Mouse (Mus musculus): ENCODE measurements at regions not wholly inside any gene's neighbourhood (a gene's known extent, or its start where the extent isn't known, plus 50 kb on each side); places are given as distances from the start of the nearest gene placed in this dataset.

- no peak for DNase-seq (ENCODE audit: low spot score in 2 of 2)
These were observed 230.9 kb upstream of the Hes1 start for GRCm38 (mm10) chr16:29833298-29833697.

- no peak for DNase-seq (ENCODE audit: low spot score in 2 of 2)
These were observed 230.3 kb upstream of the Hes1 start for GRCm38 (mm10) chr16:29833875-29834274.

GRCm38 (mm10) chr16:29834669-29835068 lies 229.5 kb upstream of the Hes1 start:
- no peak for DNase-seq (ENCODE audit: low spot score in 2 of 2)

GRCm38 (mm10) chr16:29837025-29837629 lies 227.1 kb upstream of the Hes1 start:
- DNase-seq (ENCODE audit: low spot score in 2 of 2), result peak in 1 of 2 experiments; percentile 48

- no peak for DNase-seq (ENCODE audit: low spot score in 2 of 2)
These were observed 226.3 kb upstream of the Hes1 start for GRCm38 (mm10) chr16:29837874-29838273.

GRCm38 (mm10) chr16:29838981-29839661 lies 225.1 kb upstream of the Hes1 start:
- peak; percentile 72 to 75 for DNase-seq (ENCODE audit: low spot score in 2 of 2)

GRCm38 (mm10) chr16:29839662-29840001 lies 224.6 kb upstream of the Hes1 start:
- DNase-seq (ENCODE audit: low spot score in 2 of 2), result no peak

GRCm38 (mm10) chr16:29840412-29840811 lies 223.8 kb upstream of the Hes1 start:
- DNase-seq (ENCODE audit: low spot score in 2 of 2), result no peak

- no peak for DNase-seq (ENCODE audit: low spot score in 2 of 2)
These were observed 223.1 kb upstream of the Hes1 start for GRCm38 (mm10) chr16:29841132-29841531.

GRCm38 (mm10) chr16:29842071-29842470 lies 222.1 kb upstream of the Hes1 start:
- DNase-seq (ENCODE audit: low spot score in 2 of 2), result no peak

GRCm38 (mm10) chr16:29843490-29843889 lies 220.7 kb upstream of the Hes1 start:
- DNase-seq (ENCODE audit: low spot score in 2 of 2), result no peak

GRCm38 (mm10) chr16:29844706-29845596 lies 219.2 kb upstream of the Hes1 start:
- peak; percentile 70 to 80 for DNase-seq (ENCODE audit: low spot score in 2 of 2)

- DNase-seq (ENCODE audit: low spot score in 2 of 2), result peak in 1 of 2 experiments; percentile 33
These were observed 218.6 kb upstream of the Hes1 start for GRCm38 (mm10) chr16:29845597-29845986.

- no peak for DNase-seq (ENCODE audit: low spot score in 2 of 2)
These were observed 217.1 kb upstream of the Hes1 start for GRCm38 (mm10) chr16:29847059-29847458.

GRCm38 (mm10) chr16:29847734-29848133 lies 216.4 kb upstream of the Hes1 start:
- DNase-seq (ENCODE audit: low spot score in 2 of 2), result no peak

- DNase-seq (ENCODE audit: low spot score in 2 of 2), result no peak
These were observed 215.7 kb upstream of the Hes1 start for GRCm38 (mm10) chr16:29848527-29848926.

GRCm38 (mm10) chr16:29849511-29849910 lies 214.7 kb upstream of the Hes1 start:
- DNase-seq (ENCODE audit: low spot score in 2 of 2), result no peak

GRCm38 (mm10) chr16:29850616-29851015 lies 213.6 kb upstream of the Hes1 start:
- DNase-seq (ENCODE audit: low spot score in 2 of 2), result no peak

GRCm38 (mm10) chr16:29851827-29852226 lies 212.4 kb upstream of the Hes1 start:
- DNase-seq (ENCODE audit: low spot score in 2 of 2), result no peak

GRCm38 (mm10) chr16:29854805-29855565 lies 209.2 kb upstream of the Hes1 start:
- DNase-seq (ENCODE audit: low spot score in 2 of 2), result no peak

GRCm38 (mm10) chr16:29856545-29856944 lies 207.6 kb upstream of the Hes1 start:
- no peak for DNase-seq (ENCODE audit: low spot score in 2 of 2)

- no peak for DNase-seq (ENCODE audit: low spot score in 2 of 2)
These were observed 205.5 kb upstream of the Hes1 start for GRCm38 (mm10) chr16:29858645-29859044.
